Mouse (Mus musculus): ENCODE data around the gene Jazf1.

- no peak for TF ChIP-seq POLR2A (IDR thresholded peaks at IDR 0.05; ENCODE audit: extremely low read depth, insufficient read depth, low read length)
- no peak for TF ChIP-seq CTCF (IDR thresholded peaks at IDR 0.05; ENCODE audit: low read depth, low read length)
Observed at GRCm38 (mm10) chr6:52917471-52917870, 151.0 kb downstream of the Jazf1 start.
